In genomic region chr7:25288721-25289120, GRCm38 (mm10) we compare ENCODE assay signal across 30 mouse cellular contexts. TPM values are rescaled to one million over a fixed set of nuclear protein-coding genes. Genes with fewer than 3 reads are reported as not detected.
"Had no signal": no experiment of that assay in that cellular context is flagged by ENCODE, and none has a peak within 500 bp of the region (broad histone marks: within the 10 kb centered on the region; RNA-seq: fewer than 3 reads in every experiment).

No protein-coding gene starts in this region.

- H3K4me2 ChIP-seq: limb, embryonic 13.5 days; liver, embryonic 12.5 days; liver, embryonic 15.5 days; lung, embryonic 15.5 days; midbrain, embryonic 13.5 days; neural tube, embryonic 15.5 days had no signal

- H3K4me3 ChIP-seq: limb, embryonic 10.5 days; limb, embryonic 13.5 days; liver, embryonic 12.5 days; liver, embryonic 15.5 days; lung, embryonic 15.5 days; midbrain, embryonic 13.5 days; myocyte; neural tube, embryonic 15.5 days had no signal

- DNase-seq: kidney, adult 18-20 months; kidney, adult 9 months; kidney, postnatal 14 days; kidney, postnatal 4 days; liver; lung, adult 18-20 months; lung, postnatal 14 days; lung, postnatal 4 days; right cerebral cortex, adult 18-20 months; right cerebral cortex, postnatal 14 days; right cerebral cortex, postnatal 4 days; thymus, postnatal 25 days had no signal

- H3K9me3 ChIP-seq: limb, embryonic 10.5 days; limb, embryonic 13.5 days; liver, embryonic 15.5 days; lung, embryonic 15.5 days; midbrain, embryonic 13.5 days; neural tube, embryonic 15.5 days had no signal

- H3K27ac ChIP-seq: limb, embryonic 10.5 days; limb, embryonic 13.5 days; liver, embryonic 12.5 days; liver, embryonic 15.5 days; lung, embryonic 15.5 days; midbrain, embryonic 13.5 days; neural tube, embryonic 15.5 days; stomach, postnatal 0 days had no signal

- ATAC-seq: liver, embryonic 12.5 days; midbrain, embryonic 13.5 days; midbrain, embryonic 16.5 days had no signal

- H3K27me3 ChIP-seq: limb, embryonic 13.5 days; liver, embryonic 12.5 days; liver, embryonic 15.5 days; lung, embryonic 15.5 days; midbrain, embryonic 13.5 days; neural tube, embryonic 15.5 days had no signal

- H3K9ac ChIP-seq: limb, embryonic 13.5 days; liver, embryonic 12.5 days; liver, embryonic 15.5 days; lung, embryonic 15.5 days; midbrain, embryonic 13.5 days; neural tube, embryonic 15.5 days had no signal

RNA-seq across cellular contexts. Expression of gene Prr19, which starts 12.5 kb away (rescaled TPM):
- total RNA-seq: layer of hippocampus, adult 18-20 months; layer of hippocampus, postnatal 14 days; left cerebral cortex, postnatal 25 days; megakaryocyte progenitor cell, adult 5-6 weeks; megakaryocyte-erythroid progenitor cell, adult 5-6 weeks; monocyte, adult 5-6 weeks had no signal
- polyA plus RNA-seq: myocyte; urinary bladder, adult 2 months had no signal

RNA-seq across cellular contexts. Expression of gene Tmem145, which starts 17.2 kb away (rescaled TPM):
- total RNA-seq: megakaryocyte progenitor cell, adult 5-6 weeks; megakaryocyte-erythroid progenitor cell, adult 5-6 weeks; monocyte, adult 5-6 weeks had no signal
- polyA plus RNA-seq: thymus, postnatal 0 days had no signal
